Mouse (Mus musculus): ENCODE data around the gene Pde4a. TPM values are rescaled to one million over a fixed set of nuclear protein-coding genes. Genes with fewer than 3 reads are reported as not detected.

Pde4a gene
- total and polyA plus RNA-seq, 3 experiments = 57.2 to 60.0 (median 58.9) TPM

DNA sequence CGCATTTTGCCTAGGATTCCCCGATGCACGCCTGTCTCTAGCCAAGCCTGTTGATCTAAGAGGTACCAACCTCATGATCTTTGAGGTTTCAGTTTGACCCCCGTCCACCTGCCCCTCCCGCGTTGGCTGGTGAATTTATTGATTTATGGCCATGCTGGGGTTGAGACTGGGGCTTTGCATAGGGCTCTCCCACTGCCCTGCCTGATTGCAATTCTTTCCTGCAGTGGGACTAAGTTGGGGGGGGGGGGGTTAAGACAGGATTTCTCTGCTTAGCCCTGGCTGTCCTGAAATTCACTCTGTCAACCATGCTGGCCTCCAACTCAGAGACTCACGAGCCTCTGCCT lies 59.9 kb downstream of the Pde4a start:
- no peaks in the 10 kb centered on the region for H3K36me3 ChIP-seq (ENCODE audit: control insufficient read depth, insufficient read depth, low read length)
- no peak for DNase-seq
- no peaks in the 10 kb centered on the region for H3K27me3 ChIP-seq (ENCODE audit: control insufficient read depth, insufficient read depth, low read length)
- H3K9ac ChIP-seq (ENCODE audit: low read depth, low read length) = no peak overlapping the region
- peaks cover 4% of the 10 kb centered on the region; the same call in 1 of the 2 replicates for H3K4me1 ChIP-seq (ENCODE audit: control insufficient read depth, insufficient read depth, low read length)
- no peak overlapping the region for H3K27ac ChIP-seq
- no peaks in the 10 kb centered on the region for H3K79me2 ChIP-seq (replicated peaks; ENCODE audit: control insufficient read depth, insufficient read depth, low read length)
- 14% methylated on average over 7 of the region's 7 CpGs for WGBS
- no peak for TF ChIP-seq POLR2A (IDR thresholded peaks at IDR 0.05; ENCODE audit: insufficient read depth, low read depth, low read length)
- no peak for TF ChIP-seq EP300 (IDR thresholded peaks at IDR 0.05; ENCODE audit: insufficient read depth, low read depth, low read length)
- H3K4me3 ChIP-seq = peak overlapping the region; percentile 27; the same call in 1 of the 2 replicates
- intact Hi-C loops (cut with DNase I) = no loop called here

GRCm38 (mm10) chr9:21227342-21227741 lies 61.8 kb downstream of the Pde4a start:
- Histone ChIP-seq H3K27me3 (ENCODE audit: control insufficient read depth, insufficient read depth, low read length) (no peaks in the 10 kb centered on the region), H3K9ac (ENCODE audit: low read depth, low read length) (peak overlapping the region; percentile 52; the same call in 1 of the 2 replicates), H3K27ac (no peak overlapping the region), H3K36me3 (ENCODE audit: control insufficient read depth, insufficient read depth, low read length) (no peaks in the 10 kb centered on the region), H3K79me2 (replicated peaks; ENCODE audit: control insufficient read depth, insufficient read depth, low read length) (no peaks in the 10 kb centered on the region), H3K4me3 (0 out of 2 replicates have a peak overlapping the region, but pooled peaks have one; percentile 14), H3K4me1 (ENCODE audit: control insufficient read depth, insufficient read depth, low read length) (no peaks in the 10 kb centered on the region; the same call in 1 of the 2 replicates)
- no peak for TF ChIP-seq EP300 (IDR thresholded peaks at IDR 0.05; ENCODE audit: insufficient read depth, low read depth, low read length)
- no peak for TF ChIP-seq POLR2A (IDR thresholded peaks at IDR 0.05; ENCODE audit: insufficient read depth, low read depth, low read length)
- no peak for TF ChIP-seq CTCF (IDR thresholded peaks at IDR 0.05)
- WGBS = 12% methylated on average over 16 of the region's 16 CpGs
- no peak for DNase-seq
- intact Hi-C loops (cut with DNase I) = no loop called here

GRCm38 (mm10) chr9:21231551-21231950 lies 66.0 kb downstream of the Pde4a start:
- H3K27me3 ChIP-seq (ENCODE audit: control insufficient read depth, insufficient read depth, low read length) = no peaks in the 10 kb centered on the region
- H3K27ac ChIP-seq = no peak overlapping the region
- H3K4me1 ChIP-seq (ENCODE audit: control insufficient read depth, insufficient read depth, low read length) = peaks cover 6% of the 10 kb centered on the region
- TF ChIP-seq CTCF (IDR thresholded peaks at IDR 0.05) (no peak), EP300 (IDR thresholded peaks at IDR 0.05; ENCODE audit: insufficient read depth, low read depth, low read length) (no peak), POLR2A (IDR thresholded peaks at IDR 0.05; ENCODE audit: insufficient read depth, low read depth, low read length) (no peak)
- H3K79me2 ChIP-seq (replicated peaks; ENCODE audit: control insufficient read depth, insufficient read depth, low read length) = peaks cover 3% of the 10 kb centered on the region
- intact Hi-C loops (cut with DNase I) = no loop called here
- peaks cover 2% of the 10 kb centered on the region; the same call in 1 of the 2 replicates for H3K36me3 ChIP-seq (ENCODE audit: control insufficient read depth, insufficient read depth, low read length)
- H3K9ac ChIP-seq (ENCODE audit: low read depth, low read length) = no peak overlapping the region
- WGBS = 76% methylated on average over 23 of the region's 23 CpGs
- DNase-seq = no peak
- no peak overlapping the region for H3K4me3 ChIP-seq

DNA sequence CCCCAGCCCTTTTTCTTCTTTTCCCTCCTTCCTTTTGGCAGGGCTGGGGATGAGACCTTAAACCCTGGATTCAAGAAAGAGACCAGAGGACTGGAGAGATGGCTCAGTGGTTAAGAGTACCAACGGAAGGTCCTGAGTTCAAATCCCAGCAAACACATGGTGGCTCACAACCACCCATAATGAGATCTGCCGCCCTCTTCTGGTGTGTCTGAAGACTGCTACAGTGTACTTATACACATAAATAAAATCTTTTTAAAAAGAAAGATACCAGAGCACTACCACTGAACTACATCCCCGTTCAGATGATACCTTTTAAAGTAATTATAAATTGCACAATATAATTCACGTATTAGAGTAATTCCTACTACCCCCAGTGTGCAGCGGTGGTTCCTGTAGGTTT lies 67.4 kb downstream of the Pde4a start:
- 89% methylated on average over 5 of the region's 5 CpGs for WGBS
- TF ChIP-seq EP300 (IDR thresholded peaks at IDR 0.05; ENCODE audit: insufficient read depth, low read depth, low read length) (no peak), POLR2A (IDR thresholded peaks at IDR 0.05; ENCODE audit: insufficient read depth, low read depth, low read length) (no peak), CTCF (IDR thresholded peaks at IDR 0.05) (peak; percentile 18; the same call in 1 of the 2 replicates)
- H3K27me3 ChIP-seq (ENCODE audit: control insufficient read depth, insufficient read depth, low read length) = no peaks in the 10 kb centered on the region
- H3K27ac ChIP-seq = no peak overlapping the region
- peaks cover 2% of the 10 kb centered on the region; the same call in 1 of the 2 replicates for H3K36me3 ChIP-seq (ENCODE audit: control insufficient read depth, insufficient read depth, low read length)
- no peak overlapping the region for H3K9ac ChIP-seq (ENCODE audit: low read depth, low read length)
- no peak overlapping the region for H3K4me3 ChIP-seq
- H3K79me2 ChIP-seq (replicated peaks; ENCODE audit: control insufficient read depth, insufficient read depth, low read length) = peaks cover 3% of the 10 kb centered on the region
- peaks cover 12% of the 10 kb centered on the region for H3K4me1 ChIP-seq (ENCODE audit: control insufficient read depth, insufficient read depth, low read length)
- intact Hi-C loops (cut with DNase I) = no loop called here
- DNase-seq = no peak

- peaks cover 3% of the 10 kb centered on the region for H3K79me2 ChIP-seq (replicated peaks; ENCODE audit: control insufficient read depth, insufficient read depth, low read length)
- no peak overlapping the region for H3K4me3 ChIP-seq
- H3K27me3 ChIP-seq (ENCODE audit: control insufficient read depth, insufficient read depth, low read length) = no peaks in the 10 kb centered on the region
- no peak for DNase-seq
- H3K4me1 ChIP-seq (ENCODE audit: control insufficient read depth, insufficient read depth, low read length) = peaks cover 12% of the 10 kb centered on the region
- 94% methylated on average over 29 of the region's 29 CpGs for WGBS
- H3K36me3 ChIP-seq (ENCODE audit: control insufficient read depth, insufficient read depth, low read length) = peaks cover 2% of the 10 kb centered on the region; the same call in 1 of the 2 replicates
- intact Hi-C loops (cut with DNase I) = no loop called here
- TF ChIP-seq POLR2A (IDR thresholded peaks at IDR 0.05; ENCODE audit: insufficient read depth, low read depth, low read length) = no peak
- TF ChIP-seq EP300 (IDR thresholded peaks at IDR 0.05; ENCODE audit: insufficient read depth, low read depth, low read length) = no peak
- no peak for TF ChIP-seq CTCF (IDR thresholded peaks at IDR 0.05)
- no peak overlapping the region for H3K27ac ChIP-seq
- no peak overlapping the region for H3K9ac ChIP-seq (ENCODE audit: low read depth, low read length)
These were observed 67.9 kb downstream of the Pde4a start for GRCm38 (mm10) chr9:21233366-21233765.

DNA sequence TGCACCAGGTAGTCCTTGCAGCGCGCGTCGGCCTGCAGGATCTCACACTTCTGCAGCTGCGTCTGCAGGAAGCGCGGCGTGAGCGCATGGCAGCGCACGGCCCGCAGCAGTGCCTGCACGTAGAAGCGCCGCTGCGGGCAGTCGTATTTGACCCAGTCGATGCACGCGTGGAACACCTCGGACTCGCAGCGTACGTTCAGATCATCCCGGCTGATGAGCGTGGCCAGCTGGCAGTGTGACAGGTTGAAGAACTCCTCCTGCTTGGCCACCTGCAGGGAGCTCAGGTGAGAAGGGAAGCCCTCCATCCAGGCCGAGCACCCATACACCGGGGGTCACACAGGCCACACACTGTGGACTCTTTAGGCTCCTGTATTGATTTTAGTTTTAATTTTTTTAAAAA lies 68.3 kb downstream of the Pde4a start:
- Histone ChIP-seq H3K79me2 (replicated peaks; ENCODE audit: control insufficient read depth, insufficient read depth, low read length) (peaks cover 3% of the 10 kb centered on the region), H3K4me3 (no peak overlapping the region), H3K27me3 (ENCODE audit: control insufficient read depth, insufficient read depth, low read length) (no peaks in the 10 kb centered on the region), H3K36me3 (ENCODE audit: control insufficient read depth, insufficient read depth, low read length) (peaks cover 2% of the 10 kb centered on the region; the same call in 1 of the 2 replicates), H3K9ac (ENCODE audit: low read depth, low read length) (no peak overlapping the region), H3K4me1 (ENCODE audit: control insufficient read depth, insufficient read depth, low read length) (peaks cover 12% of the 10 kb centered on the region), H3K27ac (no peak overlapping the region)
- 89% methylated on average over 28 of the region's 28 CpGs for WGBS
- no peak for DNase-seq
- intact Hi-C loops (cut with DNase I) = no loop called here
- TF ChIP-seq CTCF (IDR thresholded peaks at IDR 0.05) (no peak), EP300 (IDR thresholded peaks at IDR 0.05; ENCODE audit: insufficient read depth, low read depth, low read length) (no peak), POLR2A (IDR thresholded peaks at IDR 0.05; ENCODE audit: insufficient read depth, low read depth, low read length) (no peak)
